Mouse (Mus musculus): ENCODE results near the gene Dot1l.
A peak's percentile ranks its signal among the peaks of the same experiment; 100 is the strongest.

The Dot1l gene

DNA sequence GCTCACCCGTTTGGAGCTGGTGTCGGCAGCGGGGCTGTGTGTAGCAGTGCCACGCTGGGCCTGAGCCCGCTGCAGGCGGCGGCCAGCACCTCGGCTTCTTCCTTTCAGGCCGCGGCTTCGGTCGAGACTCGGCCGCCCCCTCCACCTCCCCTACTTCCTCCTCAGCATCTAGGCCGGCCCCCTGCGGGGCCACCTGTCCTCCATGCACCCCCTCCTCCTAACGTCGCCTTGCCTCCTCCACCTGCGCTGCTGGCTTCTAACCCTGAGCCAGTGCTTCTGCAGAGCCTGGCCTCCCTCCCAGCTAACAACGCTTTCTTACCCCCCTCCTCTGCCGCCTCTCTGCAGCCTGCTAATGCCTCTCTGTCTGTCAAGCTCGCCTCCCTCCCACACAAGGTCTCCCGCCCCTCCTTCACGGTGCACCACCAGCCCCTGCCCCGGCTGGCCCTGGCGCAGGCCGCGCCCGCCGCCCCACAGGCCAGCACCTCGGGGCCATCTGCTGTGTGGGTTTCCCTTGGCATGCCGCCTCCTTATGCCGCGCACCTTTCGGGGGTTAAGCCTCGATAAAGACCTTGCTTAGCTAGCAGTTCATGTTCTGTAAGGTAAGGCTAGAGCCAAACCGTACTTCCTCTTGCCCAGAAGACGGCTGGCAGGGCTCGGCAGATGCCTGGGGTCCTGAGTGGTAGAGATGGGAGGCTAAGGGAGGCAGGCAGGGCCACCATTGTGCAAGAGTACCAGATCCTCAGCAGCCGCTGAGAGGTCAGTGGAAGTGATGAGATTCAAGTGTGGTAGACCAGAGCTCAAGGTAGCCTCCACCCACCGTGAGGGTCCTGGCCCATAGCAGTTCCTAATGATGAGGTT lies 37.4 kb downstream of the Dot1l start:
- DNase-seq (ENCODE audit: low spot score in 2 of 2) = peak in 1 of 2 experiments; percentile 53

GRCm38 (mm10) chr10:80793033-80793784 lies 38.2 kb downstream of the Dot1l start:
- DNase-seq (ENCODE audit: low spot score in 2 of 2) = no peak

DNA sequence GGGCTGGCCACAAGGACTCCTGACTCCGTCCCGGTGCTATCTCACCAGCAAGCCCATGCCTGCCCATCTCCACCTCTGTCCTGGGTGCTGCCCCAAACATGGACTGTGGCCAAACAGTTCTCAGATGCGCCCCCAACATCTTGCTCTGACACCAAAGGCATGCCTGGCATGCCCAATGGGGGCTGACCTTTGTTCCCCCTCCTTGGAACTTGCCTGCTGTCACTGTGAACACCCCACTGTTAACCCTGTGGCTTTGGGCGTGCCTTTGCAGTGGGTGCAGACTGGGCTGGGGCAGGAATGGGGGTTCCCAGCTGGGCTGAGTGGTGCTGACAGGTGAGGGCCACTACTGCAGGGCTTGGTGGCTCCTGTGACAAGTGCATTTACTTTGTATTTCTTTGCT lies 38.8 kb downstream of the Dot1l start:
- no peak for DNase-seq (ENCODE audit: low spot score in 2 of 2)

- no peak for DNase-seq (ENCODE audit: low spot score in 2 of 2)
These were observed 39.7 kb downstream of the Dot1l start for GRCm38 (mm10) chr10:80794750-80795149.

GRCm38 (mm10) chr10:80796307-80796848 lies 41.4 kb downstream of the Dot1l start:
- no peak for DNase-seq (ENCODE audit: low spot score in 2 of 2)

- DNase-seq (ENCODE audit: low spot score in 2 of 2) = no peak
These were observed 42.5 kb downstream of the Dot1l start for GRCm38 (mm10) chr10:80797186-80798149.

GRCm38 (mm10) chr10:80798150-80799006 lies 43.4 kb downstream of the Dot1l start, which contains the start of the genes Sf3a2 and Plekhj1:
Gene Sf3a2 (plus strand): TSS chr10:80798198.
Gene Plekhj1 (minus strand): TSS chr10:80798626.
- peak; percentile 89 to 95 for DNase-seq (ENCODE audit: low spot score in 2 of 2)

GRCm38 (mm10) chr10:80799070-80799566 lies 44.1 kb downstream of the Dot1l start:
- no peak for DNase-seq (ENCODE audit: low spot score in 2 of 2)

- no peak for DNase-seq (ENCODE audit: low spot score in 2 of 2)
These were observed 47.4 kb downstream of the Dot1l start for GRCm38 (mm10) chr10:80802204-80802912.

DNA sequence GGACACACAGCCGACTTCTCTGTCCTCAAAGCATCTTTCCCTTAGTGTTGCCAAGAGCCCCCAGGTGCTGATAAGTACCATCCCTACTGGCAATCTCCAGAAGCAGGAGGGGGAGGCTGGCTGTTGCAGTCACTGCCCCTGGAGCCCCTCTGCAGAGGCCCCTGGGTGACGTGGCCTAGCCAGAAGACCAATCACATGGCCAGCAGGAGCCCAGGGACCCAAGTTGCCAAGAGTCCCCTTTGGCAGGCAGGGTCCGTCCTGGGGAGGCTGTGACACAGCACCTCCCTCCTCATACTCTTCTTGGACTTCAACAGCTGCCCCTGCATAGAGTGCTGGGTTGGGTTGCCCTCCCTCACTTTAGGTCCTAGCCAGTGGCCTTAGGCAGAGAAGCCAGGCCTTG lies 48.0 kb downstream of the Dot1l start:
- no peak for DNase-seq (ENCODE audit: low spot score in 2 of 2)

DNA sequence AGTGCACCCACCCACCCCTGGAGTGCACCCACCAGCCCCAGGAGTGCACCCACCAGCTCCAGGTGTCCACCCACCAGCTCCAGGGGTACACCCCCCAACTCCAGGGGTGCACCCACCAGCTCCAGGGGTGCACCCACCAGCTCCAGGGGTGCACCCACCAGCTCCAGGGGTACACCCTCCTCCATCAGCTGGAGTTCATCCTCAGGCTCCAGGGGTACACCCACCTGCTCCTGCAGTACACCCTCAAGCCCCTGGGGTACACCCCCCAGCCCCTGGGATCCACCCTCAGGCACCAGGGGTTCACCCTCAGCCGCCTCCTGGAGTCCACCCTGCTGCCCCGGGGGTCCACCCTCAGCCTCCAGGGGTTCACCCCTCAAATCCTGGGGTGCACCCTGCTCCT lies 49.3 kb downstream of the Dot1l start:
- no peak for DNase-seq (ENCODE audit: low spot score in 2 of 2)

DNA sequence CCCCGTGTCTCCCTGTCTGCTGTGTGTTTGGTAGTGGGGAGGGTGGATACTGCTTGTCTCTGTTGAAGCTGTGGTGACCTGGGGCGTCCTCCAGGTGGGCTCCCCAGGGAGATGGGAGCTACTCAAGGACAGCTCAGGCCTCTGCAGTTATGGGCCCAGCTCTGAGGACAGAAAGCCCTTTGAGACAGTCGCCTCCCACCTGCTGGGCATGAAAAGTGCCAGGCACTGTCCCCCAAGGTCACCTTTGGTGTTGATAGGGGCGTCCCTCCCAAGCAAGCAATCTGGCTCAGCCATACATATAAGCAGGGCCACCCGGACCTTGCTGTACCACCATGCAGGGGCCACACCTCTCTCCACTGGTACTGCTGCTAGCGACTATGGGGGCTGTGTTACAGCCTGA lies 49.9 kb downstream of the Dot1l start, which contains the start of gene Amh:
Amh (plus strand) TSS at position 328 of the 400 bp plus-strand sequence.
- no peak for DNase-seq (ENCODE audit: low spot score in 2 of 2)

GRCm38 (mm10) chr10:80805322-80805721 lies 50.3 kb downstream of the Dot1l start:
- no peak for DNase-seq (ENCODE audit: low spot score in 2 of 2)

GRCm38 (mm10) chr10:80805925-80806324 lies 50.9 kb downstream of the Dot1l start:
- peak; percentile 77 to 85 for DNase-seq (ENCODE audit: low spot score in 2 of 2)

DNA sequence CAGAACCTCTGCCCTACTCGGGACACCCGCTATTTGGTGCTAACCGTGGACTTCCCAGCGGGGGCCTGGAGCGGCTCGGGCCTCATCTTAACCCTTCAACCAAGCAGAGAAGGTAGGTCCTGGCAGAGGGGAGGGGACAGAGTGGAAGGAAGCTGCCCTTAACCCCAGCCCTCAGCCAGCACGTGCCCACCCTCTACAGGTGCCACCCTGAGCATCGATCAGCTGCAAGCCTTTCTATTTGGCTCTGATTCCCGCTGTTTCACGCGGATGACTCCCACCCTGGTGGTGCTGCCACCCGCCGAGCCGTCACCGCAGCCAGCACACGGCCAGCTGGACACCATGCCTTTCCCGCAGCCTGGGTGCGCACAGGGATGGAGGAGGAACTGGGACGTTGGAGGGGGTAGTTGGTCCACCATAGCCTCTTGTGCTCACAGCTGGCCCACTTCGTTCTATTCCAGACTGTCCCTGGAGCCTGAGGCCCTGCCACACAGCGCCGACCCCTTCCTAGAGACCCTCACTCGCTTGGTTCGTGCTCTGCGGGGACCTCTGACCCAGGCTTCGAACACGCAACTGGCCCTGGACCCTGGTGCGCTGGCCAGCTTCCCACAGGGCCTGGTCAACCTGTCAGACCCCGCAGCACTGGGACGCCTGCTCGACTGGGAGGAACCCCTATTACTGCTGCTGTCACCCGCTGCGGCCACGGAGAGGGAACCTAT lies 51.5 kb downstream of the Dot1l start:
- no peak for DNase-seq (ENCODE audit: low spot score in 2 of 2)

- DNase-seq (ENCODE audit: low spot score in 2 of 2) = peak in 1 of 2 experiments; percentile 72
These were observed 52.1 kb downstream of the Dot1l start for GRCm38 (mm10) chr10:80807057-80807627.

DNA sequence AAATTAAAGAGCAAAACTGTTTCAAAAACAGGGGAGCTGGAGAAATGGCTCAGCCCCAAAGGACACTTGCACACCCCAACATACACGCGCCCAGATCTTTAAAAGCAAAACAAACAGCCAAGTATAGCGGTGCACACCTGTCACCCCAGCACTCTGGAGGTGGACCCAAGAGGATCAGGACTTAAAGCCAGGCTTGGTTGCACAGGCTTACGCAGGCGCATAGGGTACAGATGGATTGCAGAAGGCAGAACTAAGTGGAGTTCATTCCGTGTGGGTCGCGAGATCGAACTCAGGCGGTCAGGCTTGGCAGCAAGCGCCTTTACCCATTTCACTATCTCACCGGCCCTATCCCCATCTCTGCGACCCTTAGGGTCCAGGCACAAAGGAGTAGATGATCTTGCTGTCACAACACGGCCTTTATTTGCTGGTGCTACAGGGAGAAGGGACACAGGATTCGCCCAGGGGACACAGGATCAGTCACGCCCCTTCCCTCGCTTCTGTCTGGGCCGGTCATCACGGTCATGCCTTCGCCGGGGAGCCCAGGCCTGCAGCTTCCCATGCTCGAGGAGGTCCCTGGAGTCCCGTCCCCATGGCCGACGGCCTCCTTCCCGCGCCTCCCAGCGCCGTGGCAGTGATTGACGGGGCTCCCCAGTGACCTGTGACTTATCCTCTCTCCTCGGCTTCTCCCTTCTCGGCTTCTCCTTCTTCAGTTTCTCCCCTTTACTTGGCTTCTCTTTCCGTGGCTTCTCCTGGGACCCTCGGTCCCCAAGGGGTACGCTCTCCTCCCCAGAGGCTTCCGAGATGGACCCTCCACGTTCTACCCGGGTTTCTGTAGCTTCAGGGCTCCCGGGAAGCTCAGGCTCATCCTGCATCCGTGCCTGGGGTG lies 53.3 kb downstream of the Dot1l start:
- DNase-seq (ENCODE audit: low spot score in 2 of 2) = no peak

Data from cerebellum, postnatal 4 days (tissue).